Mouse (Mus musculus) kidney, embryonic 14.5 days (tissue): ENCODE results near the gene Pabpn1. TPM values are rescaled to one million over a fixed set of nuclear protein-coding genes. Genes with fewer than 3 reads are reported as not detected.

Experiments used
- ATAC-seq: fragments of 200-750 bp; cut with Nextera tagmentation; 2 replicates; pipeline ENCODE4 v1.8.0; 2017; ENCODE audit warnings: moderate number of reproducible peaks, mild to moderate bottlenecking, moderate TSS enrichment, moderate library complexity; ENCODE audit not compliant: low FRiP score, low TSS enrichment
- H3K27ac ChIP-seq: fragments of 300-500 bp; sonication (generic); 2 replicates; pipeline ENCODE4 v1.5.1; 2014; ENCODE audit warnings: low read depth, mild to moderate bottlenecking, low read length, moderate library complexity, mixed read lengths
- H3K27me3 ChIP-seq: fragments of 300-500 bp; sonication (generic); 2 replicates; pipeline ENCODE4 v1.6.1; 2014; ENCODE audit warnings: mild to moderate bottlenecking, low read length; ENCODE audit not compliant: control insufficient read depth, insufficient read depth
- H3K36me3 ChIP-seq: fragments of 300-500 bp; sonication (generic); 2 replicates; pipeline ENCODE4 v1.6.1; 2014; ENCODE audit warnings: low read length, mixed read lengths; ENCODE audit not compliant: control insufficient read depth, insufficient read depth
- H3K4me1 ChIP-seq: fragments of 300-500 bp; sonication (generic); 2 replicates; pipeline ENCODE4 v1.6.1; 2014; ENCODE audit warnings: low read length, mixed read lengths; ENCODE audit not compliant: control insufficient read depth, insufficient read depth
- H3K4me2 ChIP-seq: fragments of 300-500 bp; sonication (generic); replicated peaks from 2 replicates; pipeline ENCODE4 v1.6.1; 2014; ENCODE audit warnings: low read depth, mild to moderate bottlenecking, low read length
- H3K4me3 ChIP-seq: fragments of 300-500 bp; sonication (generic); 2 replicates; pipeline ENCODE4 v1.5.1; 2014; ENCODE audit warnings: mild to moderate bottlenecking, low read length
- H3K9ac ChIP-seq: fragments of 300-500 bp; sonication (generic); 2 replicates; pipeline ENCODE4 v1.6.1; 2014; ENCODE audit warnings: low read depth, mild to moderate bottlenecking, low read length, moderate library complexity
- H3K9me3 ChIP-seq: fragments of 300-500 bp; sonication (generic); 2 replicates; pipeline ENCODE4 v1.6.1; 2016; ENCODE audit warnings: low read length; ENCODE audit not compliant: control insufficient read depth
- WGBS: fragments of 180-500 bp; shearing (Covaris S2); extraction: QIAGEN DNeasy Blood & Tissue Kit; methylation state at CpG from one replicate; pipeline ENCODE4 v1.1.7; 2014; 5-methylcytosine and 5-hydroxymethylcytosine counted together
- polyA plus RNA-seq: library from polyadenylated mRNA; unstranded; fragments of >200 nt; fragmentation: Nextera tagmentation; extraction: Ambion mirVana; gene quantifications from 2 replicates; pipeline ENCODE4 v1.2.1, GENCODE M21; 2014

Gene Pabpn1
- polyA plus RNA-seq, 1 experiment from 2014 or later = 178 TPM

DNA sequence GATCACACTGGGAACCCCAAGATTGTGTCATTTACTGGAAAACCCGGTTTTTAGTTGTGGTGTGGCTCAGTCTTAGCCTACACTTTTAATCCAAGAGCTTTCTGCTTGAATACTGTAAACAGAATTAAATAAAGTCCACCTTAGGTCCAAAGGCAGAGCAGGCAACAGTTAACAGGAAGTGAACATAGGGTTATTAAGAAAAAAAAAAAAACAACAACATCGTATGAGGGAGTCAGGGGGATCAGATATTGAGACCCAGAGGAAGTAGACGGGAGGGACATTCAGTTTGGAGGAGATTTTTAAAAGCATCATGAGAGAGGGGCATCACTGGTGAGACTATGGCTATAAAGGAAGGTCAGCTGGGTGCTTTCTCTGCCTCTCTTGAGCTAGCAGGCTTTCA is 26.0 kb upstream of the Pabpn1 start:
- H3K27ac ChIP-seq = no peak overlapping the region
- ATAC-seq = no peak
- H3K4me3 ChIP-seq = no peak overlapping the region
- H3K36me3 ChIP-seq = no peaks in the 10 kb centered on the region
- WGBS = 42% methylated on average over 3 of the region's 3 CpGs
- H3K27me3 ChIP-seq = no peaks in the 10 kb centered on the region
- H3K4me2 ChIP-seq = no peak overlapping the region
- H3K4me1 ChIP-seq = no peaks in the 10 kb centered on the region
- H3K9me3 ChIP-seq = no peaks in the 10 kb centered on the region
- no peak overlapping the region for H3K9ac ChIP-seq

DNA sequence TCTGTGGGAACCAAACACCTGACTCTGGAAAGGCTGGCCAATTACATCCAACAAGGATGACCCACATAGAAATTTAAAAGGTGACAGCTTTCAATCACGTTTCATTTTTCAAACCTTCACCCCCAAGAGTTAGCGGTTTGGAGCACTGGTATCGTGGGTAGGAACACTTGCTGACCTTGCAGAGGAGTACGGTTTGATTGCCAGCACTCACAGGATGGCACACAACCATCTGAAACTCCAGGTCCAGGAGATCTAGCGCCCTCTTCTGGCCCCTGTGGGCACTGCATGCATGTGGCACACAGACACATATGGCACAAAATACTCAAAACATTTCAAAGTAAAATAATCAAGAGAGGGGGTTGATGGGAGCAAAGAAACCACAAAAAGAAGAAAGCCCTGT is 25.4 kb upstream of the Pabpn1 start:
- H3K9ac ChIP-seq = no peak overlapping the region
- 57% methylated on average over 5 of the region's 5 CpGs for WGBS
- H3K4me3 ChIP-seq = no peak overlapping the region
- no peaks in the 10 kb centered on the region for H3K27me3 ChIP-seq
- H3K9me3 ChIP-seq = no peaks in the 10 kb centered on the region
- H3K36me3 ChIP-seq = no peaks in the 10 kb centered on the region
- no peak overlapping the region for H3K4me2 ChIP-seq
- no peaks in the 10 kb centered on the region for H3K4me1 ChIP-seq
- no peak overlapping the region for H3K27ac ChIP-seq
- ATAC-seq = no peak

DNA sequence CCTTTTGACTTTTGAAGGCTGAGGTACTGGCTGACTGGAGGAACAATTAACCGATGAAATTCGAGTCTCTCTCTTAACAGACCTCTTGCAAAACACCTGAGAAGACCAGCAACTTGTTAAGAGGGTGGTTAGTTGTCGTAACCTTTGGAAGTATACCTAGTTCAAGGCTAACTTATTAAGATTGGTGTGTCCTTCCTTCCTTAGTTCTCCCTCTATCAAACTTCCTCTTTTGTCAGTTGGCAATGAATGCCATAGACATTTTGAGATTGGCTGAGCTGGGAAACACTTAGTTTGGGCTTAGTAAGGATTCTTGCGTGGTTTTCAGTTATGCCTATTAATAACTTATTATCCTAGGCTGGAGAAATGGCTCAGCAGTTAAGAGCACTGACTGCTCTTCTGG is 24.3 kb upstream of the Pabpn1 start:
- H3K9ac ChIP-seq = no peak overlapping the region
- 91% methylated on average over 4 of the region's 4 CpGs for WGBS
- no peaks in the 10 kb centered on the region for H3K27me3 ChIP-seq
- H3K4me2 ChIP-seq = no peak overlapping the region
- no peak overlapping the region for H3K4me3 ChIP-seq
- H3K36me3 ChIP-seq = no peaks in the 10 kb centered on the region
- ATAC-seq = no peak
- H3K9me3 ChIP-seq = no peaks in the 10 kb centered on the region
- H3K4me1 ChIP-seq = no peaks in the 10 kb centered on the region
- H3K27ac ChIP-seq = no peak overlapping the region

DNA sequence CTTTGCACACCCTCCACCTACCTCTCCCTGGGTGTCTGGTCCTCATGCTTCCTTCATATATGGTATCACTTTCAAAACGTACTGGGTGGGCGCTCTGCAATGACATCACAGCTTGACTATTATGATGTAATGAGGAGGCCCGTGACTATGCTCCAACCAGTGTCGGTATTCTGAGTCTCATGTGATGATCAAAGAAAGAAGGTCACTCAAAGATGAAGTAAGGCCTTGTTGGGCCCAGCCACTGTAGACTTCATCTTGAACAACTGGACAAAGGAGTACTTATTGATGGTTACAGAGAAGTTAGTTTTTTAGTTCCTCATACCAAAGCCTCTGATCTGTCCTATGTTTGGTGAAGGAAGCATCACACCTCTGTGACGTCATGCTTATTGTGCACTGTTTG is 21.4 kb upstream of the Pabpn1 start, which contains the start of gene Homez:
Homez (minus strand) TSS at position 101 of the 400 bp plus-strand sequence.
- H3K4me2 ChIP-seq = no peak within 1 kb of the TSS
- H3K4me3 ChIP-seq = no peak within 1 kb of the TSS
- no peaks in the 10 kb centered on the region for H3K9me3 ChIP-seq
- no peak within 1 kb of the TSS for H3K27ac ChIP-seq
- H3K9ac ChIP-seq = no peak within 1 kb of the TSS
- no peak for ATAC-seq
- 90% methylated on average over 5 of the region's 5 CpGs for WGBS
- H3K4me1 ChIP-seq = 0 out of 2 replicates have a peak, but pooled peaks cover 4% of the 10 kb centered on the region
- no peaks in the 10 kb centered on the region for H3K36me3 ChIP-seq
- no peaks in the 10 kb centered on the region for H3K27me3 ChIP-seq

DNA sequence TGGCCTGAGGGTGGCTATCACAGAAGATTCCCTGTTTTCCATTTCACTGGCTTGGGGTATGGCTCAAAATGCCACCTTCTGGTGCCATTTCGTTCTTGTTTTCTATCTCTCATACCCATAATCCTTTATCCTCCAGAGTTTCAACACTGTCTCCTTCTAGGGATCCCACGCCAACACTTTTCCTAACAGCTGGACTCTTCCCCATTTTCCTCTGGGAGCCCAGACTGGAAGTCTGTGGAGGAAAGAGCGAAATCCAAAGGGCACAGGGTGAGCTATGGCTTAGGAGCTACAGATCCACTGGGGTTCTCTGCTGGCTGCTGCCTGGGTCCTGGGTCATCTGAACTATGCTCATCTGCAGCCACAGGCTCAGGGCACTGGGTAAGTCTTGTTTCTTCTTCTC is 18.1 kb upstream of the Pabpn1 start:
- WGBS = 89% methylated on average over 3 of the region's 3 CpGs
- Histone ChIP-seq H3K27ac (no peak overlapping the region), H3K36me3 (no peaks in the 10 kb centered on the region), H3K4me2 (no peak overlapping the region), H3K27me3 (no peaks in the 10 kb centered on the region; the same call in 1 of the 2 replicates), H3K4me1 (peaks cover 8% of the 10 kb centered on the region; the same call in 1 of the 2 replicates), H3K9me3 (no peaks in the 10 kb centered on the region), H3K9ac (no peak overlapping the region), H3K4me3 (no peak overlapping the region)
- ATAC-seq = no peak

DNA sequence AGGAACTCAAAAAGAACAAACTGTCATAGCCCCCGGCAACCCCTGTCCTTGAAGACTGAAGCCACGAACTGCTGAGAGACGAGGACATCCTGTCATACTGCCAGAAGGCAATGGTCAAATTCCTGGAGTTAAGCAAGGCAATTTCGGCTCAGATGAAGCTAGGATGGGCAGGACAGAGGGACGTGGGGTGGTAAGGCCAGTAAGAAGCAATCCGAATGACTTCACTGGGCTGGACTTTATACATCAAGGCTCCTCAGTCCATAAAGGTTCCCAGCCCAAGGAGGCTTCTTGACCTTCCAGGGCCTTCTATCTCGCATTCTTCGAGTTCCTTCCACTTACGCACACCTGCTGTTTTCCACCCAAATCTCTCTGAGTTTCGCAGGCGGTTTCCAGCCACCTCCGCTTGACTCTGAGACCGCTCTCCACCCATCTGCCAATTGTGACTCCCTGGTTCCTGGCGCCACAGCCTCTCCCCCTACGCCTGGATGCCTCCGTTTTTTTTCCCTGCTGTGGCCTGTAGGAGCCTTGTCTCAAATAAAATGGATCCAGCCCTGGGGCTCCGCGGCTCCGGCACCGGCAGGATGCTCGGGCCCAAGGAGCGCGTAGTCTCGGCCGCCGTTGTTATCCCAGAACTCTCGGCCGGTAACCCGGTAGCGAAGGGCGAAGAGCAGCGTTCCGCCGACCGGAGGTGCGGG is 16.3 kb upstream of the Pabpn1 start:
- H3K4me1 ChIP-seq = peaks cover 8% of the 10 kb centered on the region; the same call in 1 of the 2 replicates
- no peaks in the 10 kb centered on the region; the same call in 1 of the 2 replicates for H3K27me3 ChIP-seq
- peak; percentile 53; the same call in 1 of the 2 replicates for ATAC-seq
- peak overlapping the region; percentile 73 for H3K4me3 ChIP-seq
- H3K9me3 ChIP-seq = no peaks in the 10 kb centered on the region
- peak overlapping the region; percentile 99 for H3K4me2 ChIP-seq
- H3K36me3 ChIP-seq = no peaks in the 10 kb centered on the region
- H3K27ac ChIP-seq = peak overlapping the region; percentile 57
- WGBS = 2% methylated on average over 36 of the region's 36 CpGs
- peak overlapping the region; percentile 76 for H3K9ac ChIP-seq

DNA sequence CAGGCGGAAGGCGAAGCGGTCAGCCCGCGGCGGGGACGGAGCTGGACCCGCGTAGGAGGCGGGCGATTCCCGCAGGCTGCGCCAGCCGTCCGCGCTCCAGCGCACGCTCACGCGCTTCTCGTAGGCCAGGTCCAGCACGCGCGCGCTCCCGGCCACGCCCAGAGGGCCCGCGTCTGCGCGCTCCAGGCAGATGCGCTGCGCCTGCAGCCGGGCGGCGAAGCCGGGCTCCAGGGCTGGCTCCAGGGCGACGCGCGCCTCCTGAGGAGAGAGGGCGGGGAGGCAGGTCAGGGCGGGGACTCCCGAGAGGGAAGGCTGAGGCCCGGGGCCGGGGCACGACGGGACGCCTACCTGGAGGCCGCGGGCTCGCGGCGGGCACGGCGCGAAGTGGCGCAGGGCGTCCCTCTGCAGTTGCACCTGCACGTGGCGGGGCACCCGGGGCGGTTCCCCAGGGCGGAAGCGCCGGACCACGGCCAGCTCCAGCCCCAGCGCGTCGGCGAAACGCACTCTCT is 15.7 kb upstream of the Pabpn1 start:
- peak; percentile 90 for ATAC-seq
- Histone ChIP-seq H3K9ac (peak overlapping the region; percentile 76), H3K4me2 (peak overlapping the region; percentile 99), H3K9me3 (no peaks in the 10 kb centered on the region), H3K4me3 (peak overlapping the region; percentile 73), H3K27ac (peak overlapping the region; percentile 57), H3K36me3 (no peaks in the 10 kb centered on the region), H3K4me1 (peaks cover 8% of the 10 kb centered on the region; the same call in 1 of the 2 replicates), H3K27me3 (no peaks in the 10 kb centered on the region; the same call in 1 of the 2 replicates)
- 1% methylated on average over 72 of the region's 72 CpGs for WGBS

DNA sequence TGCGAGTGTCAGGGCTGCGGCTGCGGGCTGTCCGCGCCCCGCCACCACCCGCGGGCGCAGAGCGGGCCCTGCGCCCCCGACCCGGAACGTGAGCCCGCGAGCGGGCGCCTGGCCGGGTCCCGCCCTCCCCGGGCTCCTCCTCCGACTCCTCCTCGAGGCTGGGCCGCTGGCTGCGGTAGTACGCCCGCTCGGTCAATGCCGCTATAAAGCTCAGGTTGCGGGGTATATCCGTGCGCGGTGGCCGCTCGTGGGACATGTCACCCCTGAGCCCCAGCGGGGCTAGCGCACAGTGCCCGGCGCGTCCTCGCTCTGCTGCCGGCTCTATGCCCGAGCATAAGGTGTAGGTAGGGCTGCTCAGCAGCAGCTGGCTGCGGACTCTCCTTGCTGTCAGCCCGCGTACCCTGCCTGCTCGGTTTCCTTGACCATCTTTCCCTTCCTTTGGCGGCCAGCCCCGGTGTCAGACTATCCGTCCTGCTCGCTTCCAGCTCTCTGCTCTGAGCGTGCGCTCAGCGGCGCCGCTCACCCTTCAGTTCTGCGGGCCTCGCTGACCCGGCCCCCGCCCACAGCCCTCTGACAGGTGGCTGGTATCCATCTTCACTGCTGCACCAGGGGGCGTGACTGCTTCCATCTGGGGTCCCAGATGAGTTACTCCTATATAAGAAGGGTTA is 15.1 kb upstream of the Pabpn1 start, which contains the start of gene Ppp1r3e:
Ppp1r3e (minus strand) TSS at position 503 of the 668 bp plus-strand sequence.
- no peaks in the 10 kb centered on the region for H3K36me3 ChIP-seq
- peak; percentile 77 for ATAC-seq
- under 1% methylated on average over 60 of the region's 61 CpGs for WGBS
- no peaks in the 10 kb centered on the region for H3K9me3 ChIP-seq
- no peaks in the 10 kb centered on the region; the same call in 1 of the 2 replicates for H3K27me3 ChIP-seq
- H3K4me3 ChIP-seq = peak within 1 kb of the TSS; percentile 73
- H3K27ac ChIP-seq = peak within 1 kb of the TSS; percentile 57
- H3K9ac ChIP-seq = peak within 1 kb of the TSS; percentile 76
- H3K4me2 ChIP-seq = peak within 1 kb of the TSS; percentile 99
- peaks cover 8% of the 10 kb centered on the region; the same call in 1 of the 2 replicates for H3K4me1 ChIP-seq
